Mouse (Mus musculus): ENCODE data around the gene Gm20388.
A peak's percentile ranks its signal among the peaks of the same experiment; 100 is the strongest.

The Gm20388 gene

GRCm38 (mm10) chr8:124257363-124257762 is 4346.7 kb downstream of the Gm20388 start:
- peak; percentile 86 for DNase-seq (ENCODE audit: low read depth, low spot score)

- no peak for DNase-seq (ENCODE audit: low read depth, low spot score)
Measured at GRCm38 (mm10) chr8:124259146-124259545, 4348.5 kb downstream of the Gm20388 start.

GRCm38 (mm10) chr8:124259925-124260324 is 4349.3 kb downstream of the Gm20388 start:
- no peak for DNase-seq (ENCODE audit: low read depth, low spot score)

- no peak for DNase-seq (ENCODE audit: low read depth, low spot score)
Measured at GRCm38 (mm10) chr8:124260371-124260770, 4349.7 kb downstream of the Gm20388 start.

GRCm38 (mm10) chr8:124263058-124263457 is 4352.4 kb downstream of the Gm20388 start:
- no peak for DNase-seq (ENCODE audit: low read depth, low spot score)

GRCm38 (mm10) chr8:124264032-124264431 is 4353.4 kb downstream of the Gm20388 start:
- no peak for DNase-seq (ENCODE audit: low read depth, low spot score)

GRCm38 (mm10) chr8:124264671-124265070 is 4354.0 kb downstream of the Gm20388 start:
- DNase-seq (ENCODE audit: low read depth, low spot score), result no peak

GRCm38 (mm10) chr8:124265130-124265529 is 4354.5 kb downstream of the Gm20388 start:
- no peak for DNase-seq (ENCODE audit: low read depth, low spot score)

- DNase-seq (ENCODE audit: low read depth, low spot score), result peak; percentile 65
Measured at GRCm38 (mm10) chr8:124265798-124266197, 4355.2 kb downstream of the Gm20388 start.

- DNase-seq (ENCODE audit: low read depth, low spot score), result no peak
Measured at GRCm38 (mm10) chr8:124267206-124267605, 4356.6 kb downstream of the Gm20388 start.

- no peak for DNase-seq (ENCODE audit: low read depth, low spot score)
Measured at GRCm38 (mm10) chr8:124270504-124270903, 4359.9 kb downstream of the Gm20388 start.

- DNase-seq (ENCODE audit: low read depth, low spot score), result peak; percentile 73
Measured at GRCm38 (mm10) chr8:124270904-124271303, 4360.3 kb downstream of the Gm20388 start.

- no peak for DNase-seq (ENCODE audit: low read depth, low spot score)
Measured at GRCm38 (mm10) chr8:124271518-124271917, 4360.9 kb downstream of the Gm20388 start.

GRCm38 (mm10) chr8:124272792-124273191 is 4362.2 kb downstream of the Gm20388 start:
- no peak for DNase-seq (ENCODE audit: low read depth, low spot score)

- no peak for DNase-seq (ENCODE audit: low read depth, low spot score)
Measured at GRCm38 (mm10) chr8:124273606-124274218, 4363.1 kb downstream of the Gm20388 start.

- no peak for DNase-seq (ENCODE audit: low read depth, low spot score)
Measured at GRCm38 (mm10) chr8:124274441-124275120, 4363.9 kb downstream of the Gm20388 start.

- DNase-seq (ENCODE audit: low read depth, low spot score), result peak; percentile 84
Measured at GRCm38 (mm10) chr8:124275377-124276071, 4364.9 kb downstream of the Gm20388 start.

GRCm38 (mm10) chr8:124277951-124278910 is 4367.6 kb downstream of the Gm20388 start:
- DNase-seq (ENCODE audit: low read depth, low spot score), result peak; percentile 75

GRCm38 (mm10) chr8:124278956-124279689 is 4368.5 kb downstream of the Gm20388 start:
- DNase-seq (ENCODE audit: low read depth, low spot score), result no peak

- DNase-seq (ENCODE audit: low read depth, low spot score), result no peak
Measured at GRCm38 (mm10) chr8:124279690-124279985, 4369.0 kb downstream of the Gm20388 start.
